20 mouse cellular contexts compared by ENCODE assay signal in genomic region chr5:76742076-76742475, GRCm38 (mm10).
DNase-seq lines count a peak whose midpoint lies in the region; ATAC-seq and TF ChIP-seq lines count a peak whose summit lies in the region.
"Had no signal": no experiment of that assay in that cellular context is flagged by ENCODE, and none has a peak within 500 bp of the region (broad histone marks: within the 10 kb centered on the region; RNA-seq: fewer than 3 reads in every experiment).

No protein-coding gene starts in this region.

- no peak for TF ChIP-seq CTCF in MEL (IDR thresholded peaks at IDR 0.05 in 2 of 3, conservative IDR thresholded peaks at IDR 0.05 in 1 of 3; ENCODE audit: control insufficient read depth in 1 of 3, insufficient read depth in 1 of 3, low read depth in 2 of 3, low read length in 3 of 3, poor library complexity in 1 of 3, severe bottlenecking in 1 of 3)
- no peak for TF ChIP-seq CTCF in thymus, adult 2 months (IDR thresholded peaks at IDR 0.05; ENCODE audit: borderline replicate concordance, control insufficient read depth, extremely low read depth, insufficient read depth, low read length, poor library complexity)

- H3K4me1 ChIP-seq in MEL (ENCODE audit: control insufficient read depth in 1 of 2, insufficient read depth in 2 of 2, low read length in 2 of 2), result peaks cover 0 to 7% of the 10 kb centered on the region in 2 experiments; a peak in 1 of 4 replicates
- no peaks in the 10 kb centered on the region for H3K4me1 ChIP-seq in thymus, adult 2 months (replicated peaks; ENCODE audit: control insufficient read depth, insufficient read depth, low read length)

- intact Hi-C loops in left cerebral cortex, postnatal 14 days (cut with DNase I), result no loop called here

- no peak overlapping the region for H3K4me3 ChIP-seq in MEL (ENCODE audit: control insufficient read depth in 1 of 2, insufficient read depth in 1 of 2, low read depth in 2 of 2, low read length in 2 of 2)
- H3K4me3 ChIP-seq in thymus, adult 2 months (ENCODE audit: control insufficient read depth, insufficient read depth, low read length), result no peak overlapping the region
- H3K4me3 ChIP-seq: embryonic facial prominence, embryonic 13.5 days; embryonic facial prominence, embryonic 15.5 days; erythroblast, embryonic 14.5 days; forebrain, embryonic 10.5 days; forebrain, embryonic 12.5 days had no signal

- DNase-seq in MEL (ENCODE audit: low read depth, low spot score) (peak; percentile 58), MEL-GATA-1-ER (ENCODE audit: extremely low read depth, low read depth) (peak; percentile 81)
- no peak for DNase-seq in thymus, adult 2 months
- DNase-seq in adrenal gland, adult 2 months, result no peak
- no peak for DNase-seq in left cerebral cortex, postnatal 14 days (ENCODE audit: low spot score in 2 of 2)
- DNase-seq: adrenal gland, postnatal 14 days; cerebellum, adult 11-12 months; cerebellum, adult 2 months; cerebellum, adult 9-10 months; cerebellum, postnatal 10 days; cerebellum, postnatal 25 days; embryo, embryonic 11 days had no signal

- no peak overlapping the region for H3K9ac ChIP-seq in MEL (ENCODE audit: control insufficient read depth, low read depth, low read length, poor library complexity, severe bottlenecking)
- H3K9ac ChIP-seq: embryonic facial prominence, embryonic 13.5 days; embryonic facial prominence, embryonic 15.5 days; forebrain, embryonic 12.5 days had no signal

- H3K9me3 ChIP-seq in MEL (replicated peaks; ENCODE audit: insufficient read depth, low read length), result no peaks in the 10 kb centered on the region
- H3K9me3 ChIP-seq: embryonic facial prominence, embryonic 13.5 days; embryonic facial prominence, embryonic 15.5 days; forebrain, embryonic 10.5 days; forebrain, embryonic 12.5 days had no signal

- WGBS in thymus, adult 2 months, result 93% methylated on average over 6 of the region's 6 CpGs

- no peak overlapping the region for H3K27ac ChIP-seq in MEL (ENCODE audit: control insufficient read depth, low read depth, low read length)
- H3K27ac ChIP-seq in thymus, adult 2 months (ENCODE audit: control insufficient read depth, insufficient read depth, low read length), result no peak overlapping the region
- H3K27ac ChIP-seq: embryonic facial prominence, embryonic 13.5 days; embryonic facial prominence, embryonic 15.5 days; forebrain, embryonic 10.5 days; forebrain, embryonic 12.5 days had no signal

- no peaks in the 10 kb centered on the region for H3K79me2 ChIP-seq in MEL (ENCODE audit: control insufficient read depth, insufficient read depth, low read length, poor library complexity)

- H3K36me3 ChIP-seq in MEL (ENCODE audit: control insufficient read depth in 1 of 2, insufficient read depth in 2 of 2, low read length in 2 of 2), result no peaks in the 10 kb centered on the region
- H3K36me3 ChIP-seq in thymus, adult 2 months (ENCODE audit: control insufficient read depth, insufficient read depth, low read length), result no peaks in the 10 kb centered on the region
- H3K36me3 ChIP-seq: embryonic facial prominence, embryonic 15.5 days had no signal

- 0 out of 2 replicates have a peak, but pooled peaks have one; percentile 23 for ATAC-seq in megakaryocyte progenitor cell, adult 5-6 weeks (replicated peaks; ENCODE audit: poor library complexity)
- ATAC-seq: forebrain, embryonic 14.5 days; forebrain, embryonic 16.5 days had no signal

- H3K27me3 ChIP-seq in MEL (ENCODE audit: control insufficient read depth in 1 of 2, insufficient read depth in 2 of 2, low read length in 2 of 2), result no peaks in the 10 kb centered on the region
- H3K27me3 ChIP-seq in thymus, adult 2 months (ENCODE audit: control insufficient read depth, insufficient read depth, low read length), result no peaks in the 10 kb centered on the region
- H3K27me3 ChIP-seq: embryonic facial prominence, embryonic 13.5 days; embryonic facial prominence, embryonic 15.5 days; forebrain, embryonic 12.5 days had no signal

- TF ChIP-seq EP300 in MEL (IDR thresholded peaks at IDR 0.05; ENCODE audit: low read depth in 1 of 2, low read length in 2 of 2), result no peak

- no peak for TF ChIP-seq POLR2A in MEL (IDR thresholded peaks at IDR 0.05; ENCODE audit: control insufficient read depth in 1 of 2, insufficient read depth in 1 of 2, low read depth in 1 of 2, low read length in 2 of 2, poor library complexity in 1 of 2)
- TF ChIP-seq POLR2A in thymus, adult 2 months (IDR thresholded peaks at IDR 0.05; ENCODE audit: control insufficient read depth, extremely low read depth, insufficient read depth, low read length, poor library complexity), result no peak

- TF ChIP-seq RAD21 in MEL (IDR thresholded peaks at IDR 0.05; ENCODE audit: low read depth, low read length), result no peak

TF ChIP-seq in MEL, 35 proteins besides CTCF, POLR2A, EP300 and RAD21:
- TF ChIP-seq MEF2A (IDR thresholded peaks at IDR 0.05; ENCODE audit: extremely low read depth, insufficient replicate concordance, low read depth, low read length, poor library complexity, severe bottlenecking) (no peak), MYB (IDR thresholded peaks at IDR 0.05; ENCODE audit: low read depth, low read length) (no peak), GATA1 (IDR thresholded peaks at IDR 0.05; ENCODE audit: low read depth, low read length) (0 out of 2 replicates have a peak, but pooled peaks have one; percentile 15), E2F4 (IDR thresholded peaks at IDR 0.05; ENCODE audit: borderline replicate concordance, low read depth, low read length) (no peak), TAL1 (IDR thresholded peaks at IDR 0.05; ENCODE audit: low read length) (peak; percentile 71)
TF ChIP-seq in MEL: peak in this region for 2.

Comparison
In these comparisons a context has a peak if more than half of its experiments do, and no peak if none do; other contexts are left out.
1. DNase-seq: peak in MEL (single experiment) and MEL-GATA-1-ER (single experiment); none in thymus, adult 2 months (single experiment), adrenal gland, adult 2 months (single experiment) and left cerebral cortex, postnatal 14 days (0 of 2).